Mouse (Mus musculus) embryonic facial prominence, embryonic 14.5 days (tissue): ENCODE data around the gene Tcp10c. TPM values are rescaled to one million over a fixed set of nuclear protein-coding genes. Genes with fewer than 3 reads are reported as not detected.
"Not testable (repeated sequence)": the region's sequence is repeated elsewhere in the genome, so short reads cannot be mapped to it uniquely, and the experiment has no call there.

Source experiments
- ATAC-seq: fragments of 200-750 bp; cut with Nextera tagmentation; 2 replicates; pipeline ENCODE4 v1.8.0; 2017; ENCODE audit warnings: low read depth, moderate number of reproducible peaks, moderate TSS enrichment
- DNase-seq: peaks from one replicate; pipeline ENCODE4 v3.0.0-alpha.2; 2015; ENCODE audit warnings: low spot score
- H3K27ac ChIP-seq: fragments of 300-500 bp; sonication (generic); replicated peaks from 2 replicates; pipeline ENCODE4 v1.5.1; 2014; ENCODE audit warnings: low read depth, mild to moderate bottlenecking, low read length, moderate library complexity
- H3K27me3 ChIP-seq: fragments of 300-500 bp; sonication (generic); replicated peaks from 2 replicates; pipeline ENCODE4 v1.6.1; 2014; ENCODE audit warnings: low read length; ENCODE audit not compliant: control insufficient read depth, insufficient read depth
- H3K36me3 ChIP-seq: fragments of 300-500 bp; sonication (generic); 2 replicates; pipeline ENCODE4 v1.6.1; 2014; ENCODE audit warnings: low read length, mixed read lengths; ENCODE audit not compliant: control insufficient read depth, insufficient read depth
- H3K4me1 ChIP-seq: fragments of 300-500 bp; sonication (generic); 2 replicates; pipeline ENCODE4 v1.6.1; 2014; ENCODE audit warnings: antibody characterized with exemption, low read length; ENCODE audit not compliant: control insufficient read depth, insufficient read depth
- H3K4me2 ChIP-seq: fragments of 300-500 bp; sonication (generic); 2 replicates; pipeline ENCODE4 v1.6.1; 2014; ENCODE audit warnings: low read depth, mild to moderate bottlenecking, low read length, moderate library complexity, mixed read lengths
- H3K4me3 ChIP-seq: fragments of 300-500 bp; sonication (generic); 2 replicates; pipeline ENCODE4 v1.5.1; 2014; ENCODE audit warnings: low read depth, mild to moderate bottlenecking, low read length
- H3K9ac ChIP-seq: fragments of 300-500 bp; sonication (generic); 2 replicates; pipeline ENCODE4 v1.6.1; 2014; ENCODE audit warnings: low read depth, mild to moderate bottlenecking, low read length, moderate library complexity, mixed read lengths
- H3K9me3 ChIP-seq: fragments of 300-500 bp; sonication (generic); 2 replicates; pipeline ENCODE4 v1.6.1; 2016; ENCODE audit warnings: low read length; ENCODE audit not compliant: control insufficient read depth
- WGBS: fragments of 180-500 bp; shearing (Covaris S2); extraction: QIAGEN DNeasy Blood & Tissue Kit; methylation state at CpG from one replicate; pipeline ENCODE4 v1.1.7; 2014; 5-methylcytosine and 5-hydroxymethylcytosine counted together
- polyA plus RNA-seq: library from polyadenylated mRNA; unstranded; fragments of >200 nt; fragmentation: Nextera tagmentation; extraction: Ambion mirVana; gene quantifications from 2 replicates; pipeline ENCODE4 v1.2.1, GENCODE M21; 2014

Tcp10c gene
- polyA plus RNA-seq, result not detected in 2 replicates

DNA sequence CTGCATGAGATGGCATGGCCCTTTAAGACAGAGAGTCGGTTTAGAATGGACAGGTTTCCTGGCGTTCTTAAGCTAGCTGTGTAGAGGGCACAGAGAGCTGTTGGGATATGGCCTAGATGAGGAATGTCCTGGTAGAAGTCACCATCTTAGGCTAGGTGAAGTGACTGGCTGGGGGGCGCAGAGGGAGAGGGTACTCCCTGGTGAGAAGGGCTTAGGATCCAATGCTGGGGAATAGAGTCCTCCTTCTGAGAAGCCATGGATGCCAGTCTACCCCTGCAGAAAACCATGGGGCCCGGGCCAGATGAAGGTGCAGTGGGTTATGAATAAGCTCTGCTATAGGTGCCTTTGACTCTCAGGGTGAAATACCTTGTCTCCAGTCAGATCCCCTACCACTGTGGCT is at the start of gene Tcp10c:
Tcp10c (plus strand) TSS at position 52 of the 400 bp plus-strand sequence.
- not testable (repeated sequence) for H3K4me3 ChIP-seq, H3K9me3 ChIP-seq, H3K36me3 ChIP-seq, H3K27ac ChIP-seq, DNase-seq, H3K4me2 ChIP-seq, H3K9ac ChIP-seq, H3K4me1 ChIP-seq, H3K27me3 ChIP-seq, ATAC-seq
- 86% methylated on average over 4 of the region's 4 CpGs for WGBS

DNA sequence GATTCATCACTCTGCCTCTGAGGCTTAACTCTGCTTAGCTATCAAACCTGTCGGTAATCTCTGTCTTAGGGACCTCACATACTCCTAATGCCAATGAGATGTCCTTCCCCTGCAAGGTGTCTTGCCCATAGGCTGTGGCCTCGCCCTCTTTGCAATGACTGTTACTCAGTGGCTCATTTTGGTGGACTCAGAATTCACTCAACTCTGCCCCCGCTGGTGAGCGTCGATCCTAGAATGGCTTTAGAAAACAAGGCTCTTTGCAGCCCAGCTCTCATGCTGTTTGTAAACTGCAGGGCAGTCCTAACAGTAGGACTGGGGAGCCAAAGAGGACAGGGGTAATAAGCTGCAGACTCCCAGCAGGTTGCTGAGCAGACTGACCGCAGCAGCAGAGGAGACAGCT is 46.5 kb upstream of the Tcp10c start:
- H3K4me1 ChIP-seq, ATAC-seq, H3K4me3 ChIP-seq, H3K27ac ChIP-seq, H3K27me3 ChIP-seq, DNase-seq, H3K9ac ChIP-seq, H3K4me2 ChIP-seq, H3K36me3 ChIP-seq: not testable (repeated sequence)
- peaks cover 12% of the 10 kb centered on the region for H3K9me3 ChIP-seq
- 81% methylated on average over 5 of the region's 6 CpGs for WGBS

DNA sequence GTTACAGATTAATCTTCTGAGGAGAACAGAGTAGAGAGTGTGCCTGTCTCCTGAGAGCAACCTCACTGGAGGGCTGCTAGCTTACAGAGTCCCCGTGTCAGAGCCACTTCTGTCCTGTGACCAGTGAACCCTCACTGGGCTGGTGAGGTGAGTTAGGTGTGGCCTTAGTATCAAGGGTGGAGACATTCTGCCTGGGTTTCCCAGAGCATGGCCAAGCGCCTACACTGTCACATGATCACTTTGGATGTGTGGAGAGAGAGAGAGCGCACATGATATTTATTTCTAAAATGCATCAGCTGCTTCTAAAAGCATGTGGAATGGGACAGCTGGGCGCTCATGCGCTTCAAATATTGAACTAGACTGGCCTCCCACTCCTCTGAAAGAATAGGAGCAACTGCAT is 46.0 kb upstream of the Tcp10c start:
- WGBS, result 78% methylated on average over 5 of the region's 5 CpGs
- H3K27ac ChIP-seq, H3K4me3 ChIP-seq, DNase-seq, H3K4me2 ChIP-seq, H3K36me3 ChIP-seq, H3K9ac ChIP-seq, ATAC-seq, H3K27me3 ChIP-seq, H3K4me1 ChIP-seq: not testable (repeated sequence)
- peaks cover 12% of the 10 kb centered on the region for H3K9me3 ChIP-seq

DNA sequence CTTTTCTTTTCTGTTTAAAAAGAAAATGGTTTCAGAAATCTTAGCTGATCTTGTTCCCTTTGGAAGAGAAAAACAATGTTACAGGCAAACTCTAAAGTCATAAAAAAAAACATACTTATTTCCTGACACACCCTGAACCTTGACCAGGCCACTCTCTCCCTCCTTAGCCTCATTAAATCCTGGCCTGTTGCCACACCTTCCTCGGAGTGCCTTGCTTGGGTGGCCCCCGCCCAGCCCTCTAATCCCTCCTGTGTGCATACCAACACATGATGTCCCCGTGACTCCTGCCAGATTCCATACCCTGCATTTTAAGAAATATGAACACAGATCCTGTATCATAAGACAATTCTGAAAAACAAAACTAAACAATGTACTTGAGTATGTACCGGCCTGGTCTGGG is 45.6 kb upstream of the Tcp10c start:
- not testable (repeated sequence) for ATAC-seq, H3K27me3 ChIP-seq, H3K4me2 ChIP-seq, H3K27ac ChIP-seq, H3K36me3 ChIP-seq, H3K4me1 ChIP-seq, H3K9ac ChIP-seq, H3K4me3 ChIP-seq, DNase-seq
- peaks cover 12% of the 10 kb centered on the region for H3K9me3 ChIP-seq
- 84% methylated on average over 4 of the region's 4 CpGs for WGBS

DNA sequence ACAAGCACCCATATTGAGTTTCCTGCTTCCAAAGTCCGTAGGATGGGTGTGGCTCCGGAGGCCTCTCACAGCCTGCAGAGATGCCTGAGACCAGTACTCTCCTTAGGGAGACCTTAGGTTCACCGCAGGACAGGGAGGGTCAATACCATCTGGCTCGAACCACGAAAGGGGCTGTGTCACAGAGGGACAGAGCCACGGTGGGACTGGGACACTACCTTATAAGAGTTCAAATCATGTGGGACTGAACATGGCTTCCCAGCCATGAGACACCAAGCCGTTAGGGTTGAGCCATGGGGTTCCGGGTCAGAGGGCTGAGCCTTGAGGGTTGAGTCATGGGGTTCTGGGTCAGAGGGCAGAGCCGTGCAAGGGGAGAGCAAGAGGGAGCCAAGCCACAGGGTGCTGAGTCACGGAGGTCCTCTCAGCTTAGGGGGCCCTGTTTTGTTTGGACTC is 45.2 kb upstream of the Tcp10c start:
- not testable (repeated sequence) for H3K36me3 ChIP-seq, H3K27ac ChIP-seq, H3K4me3 ChIP-seq, DNase-seq, H3K4me1 ChIP-seq, H3K9ac ChIP-seq, H3K27me3 ChIP-seq, H3K4me2 ChIP-seq
- H3K9me3 ChIP-seq, result peaks cover 12% of the 10 kb centered on the region
- ATAC-seq, result peak; percentile 43; the same call in 1 of the 2 replicates
- 85% methylated on average over 10 of the region's 10 CpGs for WGBS

DNA sequence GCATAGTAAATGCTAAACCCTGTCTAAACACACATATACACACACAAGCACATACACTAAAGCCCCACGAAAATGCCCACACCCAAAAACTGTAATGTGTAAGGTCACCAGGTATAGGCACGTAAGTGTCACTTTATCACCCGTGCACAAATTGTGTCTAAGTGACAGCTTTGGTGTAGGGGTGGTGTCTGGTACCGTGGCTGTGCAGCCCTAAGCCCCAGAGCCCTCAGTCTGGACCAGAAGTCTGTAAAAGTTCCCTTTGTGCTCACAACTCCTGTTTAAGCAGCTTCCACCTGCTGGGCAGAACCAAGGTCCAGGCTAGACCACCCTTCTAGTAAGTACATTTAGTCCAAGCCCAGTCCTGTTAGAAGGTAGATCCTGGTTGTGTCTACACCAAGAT is 24.4 kb upstream of the Tcp10c start:
- not testable (repeated sequence) for ATAC-seq, H3K9ac ChIP-seq, H3K27me3 ChIP-seq, H3K36me3 ChIP-seq, H3K4me3 ChIP-seq, H3K27ac ChIP-seq, DNase-seq, H3K4me2 ChIP-seq, H3K4me1 ChIP-seq
- WGBS, result 82% methylated on average over 4 of the region's 4 CpGs
- peaks cover 27% of the 10 kb centered on the region for H3K9me3 ChIP-seq

GRCm38 (mm10) chr17:13331179-13331578 is 23.2 kb upstream of the Tcp10c start:
- not testable (repeated sequence) for H3K27ac ChIP-seq, H3K9ac ChIP-seq, H3K36me3 ChIP-seq, H3K4me1 ChIP-seq, ATAC-seq, H3K27me3 ChIP-seq, H3K4me3 ChIP-seq, DNase-seq, H3K4me2 ChIP-seq
- 82% methylated on average over 2 of the region's 4 CpGs for WGBS
- peaks cover 27% of the 10 kb centered on the region for H3K9me3 ChIP-seq

- not testable (repeated sequence) for H3K4me1 ChIP-seq, H3K9ac ChIP-seq, DNase-seq, ATAC-seq, H3K36me3 ChIP-seq, H3K4me2 ChIP-seq, H3K4me3 ChIP-seq, H3K27me3 ChIP-seq, H3K27ac ChIP-seq
- peaks cover 27% of the 10 kb centered on the region for H3K9me3 ChIP-seq
- 88% methylated on average over 8 of the region's 8 CpGs for WGBS
Observed at GRCm38 (mm10) chr17:13332496-13332895, 21.9 kb upstream of the Tcp10c start.

DNA sequence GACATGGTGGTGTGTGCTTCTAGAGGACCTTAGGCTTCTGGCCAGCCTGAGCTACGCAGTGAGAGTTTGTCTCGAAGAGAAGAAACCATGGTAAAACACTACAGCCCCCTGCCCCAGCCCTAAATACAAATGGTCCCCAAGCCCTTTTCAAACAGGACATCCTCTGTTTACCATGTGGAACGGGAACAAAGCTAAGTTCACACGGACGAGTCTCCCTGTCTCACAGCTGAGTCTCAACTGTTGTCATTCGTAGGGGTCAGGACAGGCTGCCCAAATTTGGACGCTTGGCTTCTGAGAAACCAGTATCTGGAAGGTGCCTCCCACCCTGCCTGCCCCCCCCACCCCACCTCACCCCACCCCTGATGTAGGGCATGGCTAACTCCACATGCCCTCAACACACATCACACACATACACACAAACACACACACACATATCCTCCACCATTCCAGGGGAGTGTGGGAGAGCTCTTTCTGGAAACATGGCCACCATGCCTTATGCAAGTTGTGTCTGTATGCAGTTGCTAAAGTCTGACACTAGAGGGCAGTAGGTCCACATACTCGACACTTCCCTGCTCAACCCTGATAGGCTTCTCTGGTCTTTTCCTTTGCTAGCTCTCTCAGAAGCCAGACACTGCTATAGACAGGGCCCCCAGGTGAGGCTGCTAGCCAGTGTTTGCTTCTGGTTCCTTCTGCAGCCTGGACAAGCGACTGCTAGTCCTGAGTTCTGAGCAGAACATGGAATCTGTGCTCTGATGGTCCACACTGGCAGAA is 17.2 kb upstream of the Tcp10c start:
- H3K4me3 ChIP-seq, H3K9ac ChIP-seq, H3K4me2 ChIP-seq, H3K27ac ChIP-seq, H3K4me1 ChIP-seq, H3K36me3 ChIP-seq, H3K27me3 ChIP-seq: not testable (repeated sequence)
- ATAC-seq (peak; percentile 82), DNase-seq (peak; percentile 39)
- peaks cover 11% of the 10 kb centered on the region; the same call in 1 of the 2 replicates for H3K9me3 ChIP-seq
- WGBS, result 68% methylated on average over 9 of the region's 9 CpGs
